Comparison of ENCODE assay signal across 8 mouse cellular contexts in genomic region chr6:134034904-134035489, GRCm38 (mm10). TPM values are rescaled to one million over a fixed set of nuclear protein-coding genes. Genes with fewer than 3 reads are reported as not detected.
A peak's percentile ranks its signal among the peaks of the same experiment; 100 is the strongest.
DNase-seq lines count a peak whose midpoint lies in the region; ATAC-seq lines count a peak whose summit lies in the region.

No protein-coding gene starts in this region.

- H3K4me1 ChIP-seq in embryonic facial prominence, embryonic 14.5 days (ENCODE audit: control insufficient read depth, insufficient read depth, low read length), result peaks cover 35% of the 10 kb centered on the region
- H3K4me1 ChIP-seq in heart, embryonic 11.5 days (ENCODE audit: control insufficient read depth, insufficient read depth, low read length), result peaks cover 30% of the 10 kb centered on the region
- peaks cover 27% of the 10 kb centered on the region for H3K4me1 ChIP-seq in kidney, embryonic 16.5 days (ENCODE audit: insufficient read depth, low read length)
- peaks cover 45% of the 10 kb centered on the region for H3K4me1 ChIP-seq in liver, embryonic 12.5 days
- peaks cover 32% of the 10 kb centered on the region for H3K4me1 ChIP-seq in stomach, embryonic 14.5 days (ENCODE audit: control insufficient read depth, insufficient read depth, low read length)

- no peaks in the 10 kb centered on the region for H3K9me3 ChIP-seq in embryonic facial prominence, embryonic 14.5 days (ENCODE audit: control insufficient read depth, low read length)
- no peaks in the 10 kb centered on the region for H3K9me3 ChIP-seq in heart, embryonic 11.5 days (replicated peaks; ENCODE audit: control insufficient read depth, low read length)
- no peaks in the 10 kb centered on the region for H3K9me3 ChIP-seq in kidney, embryonic 16.5 days (ENCODE audit: low read length)
- H3K9me3 ChIP-seq in liver, embryonic 12.5 days (replicated peaks), result no peaks in the 10 kb centered on the region
- no peaks in the 10 kb centered on the region for H3K9me3 ChIP-seq in stomach, embryonic 14.5 days (ENCODE audit: control insufficient read depth, low read depth, low read length)

- H3K27ac ChIP-seq in embryonic facial prominence, embryonic 14.5 days (replicated peaks; ENCODE audit: low read depth, low read length), result peak overlapping the region; percentile 100
- peak overlapping the region; percentile 99 for H3K27ac ChIP-seq in heart, embryonic 11.5 days (ENCODE audit: low read depth, low read length)
- H3K27ac ChIP-seq in kidney, embryonic 16.5 days (ENCODE audit: low read length), result peak overlapping the region; percentile 100
- H3K27ac ChIP-seq in liver, embryonic 12.5 days, result peak overlapping the region; percentile 88
- H3K27ac ChIP-seq in stomach, embryonic 14.5 days (ENCODE audit: low read length), result peak overlapping the region; percentile 100

- peak overlapping the region; percentile 62 for H3K4me3 ChIP-seq in embryonic facial prominence, embryonic 14.5 days (ENCODE audit: low read depth, low read length)
- peak overlapping the region; percentile 76 for H3K4me3 ChIP-seq in heart, embryonic 11.5 days (ENCODE audit: low read depth, low read length)
- H3K4me3 ChIP-seq in kidney, embryonic 16.5 days (ENCODE audit: low read length), result peak overlapping the region; percentile 77
- H3K4me3 ChIP-seq in liver, embryonic 12.5 days, result peak overlapping the region; percentile 82
- peak overlapping the region; percentile 84 for H3K4me3 ChIP-seq in stomach, embryonic 14.5 days (ENCODE audit: low read depth, low read length)

- DNase-seq in B cell, adult 2 months, result peak; percentile 74 to 77
- DNase-seq in adrenal gland, postnatal 4 days (ENCODE audit: low spot score in 2 of 2), result peak; percentile 57 to 75
- DNase-seq in embryonic facial prominence, embryonic 14.5 days (ENCODE audit: low spot score), result peak; percentile 94
- DNase-seq in natural killer cell, adult 2 months (ENCODE audit: low spot score in 2 of 2), result peak; percentile 74 to 79

- ATAC-seq in embryonic facial prominence, embryonic 14.5 days (ENCODE audit: low read depth), result peak; percentile 93
- peak; percentile 89 for ATAC-seq in heart, embryonic 11.5 days (replicated peaks; ENCODE audit: insufficient number of reproducible peaks, low FRiP score, low TSS enrichment)
- ATAC-seq in kidney, embryonic 16.5 days (ENCODE audit: low FRiP score, low TSS enrichment), result peak; percentile 93
- peak; percentile 83 for ATAC-seq in liver, embryonic 12.5 days
- ATAC-seq in stomach, embryonic 14.5 days (ENCODE audit: insufficient number of reproducible peaks, insufficient read depth, low FRiP score, low read depth), result peak; percentile 90

- H3K27me3 ChIP-seq in embryonic facial prominence, embryonic 14.5 days (replicated peaks; ENCODE audit: control insufficient read depth, insufficient read depth, low read length), result no peaks in the 10 kb centered on the region
- H3K27me3 ChIP-seq in heart, embryonic 11.5 days (ENCODE audit: control insufficient read depth, insufficient read depth, low read length), result no peaks in the 10 kb centered on the region
- no peaks in the 10 kb centered on the region for H3K27me3 ChIP-seq in kidney, embryonic 16.5 days (ENCODE audit: insufficient read depth, low read length)
- H3K27me3 ChIP-seq in liver, embryonic 12.5 days (replicated peaks), result no peaks in the 10 kb centered on the region
- no peaks in the 10 kb centered on the region for H3K27me3 ChIP-seq in stomach, embryonic 14.5 days (ENCODE audit: control insufficient read depth, insufficient read depth, low read length)

- peak overlapping the region; percentile 90 for H3K9ac ChIP-seq in embryonic facial prominence, embryonic 14.5 days (ENCODE audit: low read depth, low read length)
- peak overlapping the region; percentile 92 for H3K9ac ChIP-seq in heart, embryonic 11.5 days (ENCODE audit: low read depth, low read length)
- H3K9ac ChIP-seq in kidney, embryonic 16.5 days (replicated peaks; ENCODE audit: low read length), result peak overlapping the region; percentile 88
- peak overlapping the region; percentile 81 for H3K9ac ChIP-seq in liver, embryonic 12.5 days
- H3K9ac ChIP-seq in stomach, embryonic 14.5 days (replicated peaks; ENCODE audit: low read depth, low read length), result peak overlapping the region; percentile 98

- H3K36me3 ChIP-seq in embryonic facial prominence, embryonic 14.5 days (ENCODE audit: control insufficient read depth, insufficient read depth, low read length), result no peaks in the 10 kb centered on the region
- no peaks in the 10 kb centered on the region for H3K36me3 ChIP-seq in heart, embryonic 11.5 days (ENCODE audit: control insufficient read depth, insufficient read depth, low read length)
- no peaks in the 10 kb centered on the region for H3K36me3 ChIP-seq in kidney, embryonic 16.5 days (ENCODE audit: insufficient read depth, low read length)
- H3K36me3 ChIP-seq in liver, embryonic 12.5 days, result no peaks in the 10 kb centered on the region
- no peaks in the 10 kb centered on the region for H3K36me3 ChIP-seq in stomach, embryonic 14.5 days (ENCODE audit: control insufficient read depth, insufficient read depth, low read length)

- WGBS in embryonic facial prominence, embryonic 14.5 days, result 0% methylated on average over 23 of the region's 55 CpGs
- WGBS in heart, embryonic 11.5 days (ENCODE audit: insufficient replicate concordance), result under 1% methylated on average over 55 of the region's 55 CpGs
- 0% methylated on average over 55 of the region's 55 CpGs for whole genome bisulfite sequencing in kidney, embryonic 16.5 days
- under 1% methylated on average over 55 of the region's 55 CpGs for WGBS in liver, embryonic 12.5 days (ENCODE audit: insufficient replicate concordance)
- under 1% methylated on average over 55 of the region's 55 CpGs for WGBS in stomach, embryonic 14.5 days

- peak overlapping the region; percentile 56 for H3K4me2 ChIP-seq in embryonic facial prominence, embryonic 14.5 days (ENCODE audit: low read depth, low read length)
- peak overlapping the region; percentile 79 for H3K4me2 ChIP-seq in heart, embryonic 11.5 days
- H3K4me2 ChIP-seq in kidney, embryonic 16.5 days (replicated peaks; ENCODE audit: low read depth, low read length), result peak overlapping the region; percentile 57
- H3K4me2 ChIP-seq in liver, embryonic 12.5 days, result peak overlapping the region; percentile 94
- peak overlapping the region; percentile 71 for H3K4me2 ChIP-seq in stomach, embryonic 14.5 days (replicated peaks; ENCODE audit: low read depth, low read length)

RNA-seq across cellular contexts. Expression of gene Etv6, which starts 0.5 kb away (rescaled TPM):
- total RNA-seq in adrenal gland, postnatal 4 days (2021), result 10 to 100 TPM; 47.8 TPM
- 12.0 and 12.4 TPM in 2 replicates for polyA plus RNA-seq in embryonic facial prominence, embryonic 14.5 days (2014; fragmentation: Nextera tagmentation; extraction: Ambion mirVana)
- 16.0 and 17.9 TPM in 2 replicates for polyA plus RNA-seq in heart, embryonic 11.5 days (2014; fragmentation: Nextera tagmentation; extraction: Ambion mirVana)
- polyA plus RNA-seq in kidney, embryonic 16.5 days (2015; fragmentation: Nextera tagmentation; extraction: Ambion mirVana), result 12.6 and 13.5 TPM in 2 replicates
- 6.7 and 7.9 TPM in 2 replicates for polyA plus RNA-seq in liver, embryonic 12.5 days (2016; fragmentation: Nextera tagmentation; extraction: Ambion mirVana)
- polyA plus RNA-seq in stomach, embryonic 14.5 days (2014; fragmentation: Nextera tagmentation; extraction: Ambion mirVana), result 16.0 and 17.7 TPM in 2 replicates

Comparison
In these comparisons a context has a peak if more than half of its experiments do, and no peak if none do; other contexts are left out.
1. Peak in every context shown above with its lines: DNase-seq, ATAC-seq, H3K4me3 ChIP-seq and H3K27ac ChIP-seq.